Mouse (Mus musculus) megakaryocyte, embryonic 14.5 days (primary cell): ENCODE data around the gene Tmem38b.

Source experiments
- FLI1 ChIP-seq: IDR thresholded peaks from 2 replicates; pipeline ENCODE4 v1.6.1; 2012; ENCODE audit warnings: low read length, inconsistent platforms, mixed read lengths
- GATA1 ChIP-seq: IDR thresholded peaks from 3 replicates; pipeline ENCODE4 v1.6.1; 2012; ENCODE audit warnings: mixed read lengths, low read length, inconsistent platforms, borderline replicate concordance

- TF ChIP-seq GATA1, result no peak
- TF ChIP-seq FLI1, result no peak
Measured at GRCm38 (mm10) chr4:53895335-53895734, 69.5 kb downstream of the Tmem38b start.
